Mouse (Mus musculus) spleen, postnatal 36 days (tissue): Measurements from ENCODE around the gene Astn2.
A peak's percentile ranks its signal among the peaks of the same experiment; 100 is the strongest.

Source experiments
- DNase-seq, 2 experiments: peaks; one replicate each; pipeline ENCODE4 v3.0.0; 2022; ENCODE audit warnings: low spot score in 2 of 2, mixed read lengths in 1 of 2

Astn2 gene

DNA sequence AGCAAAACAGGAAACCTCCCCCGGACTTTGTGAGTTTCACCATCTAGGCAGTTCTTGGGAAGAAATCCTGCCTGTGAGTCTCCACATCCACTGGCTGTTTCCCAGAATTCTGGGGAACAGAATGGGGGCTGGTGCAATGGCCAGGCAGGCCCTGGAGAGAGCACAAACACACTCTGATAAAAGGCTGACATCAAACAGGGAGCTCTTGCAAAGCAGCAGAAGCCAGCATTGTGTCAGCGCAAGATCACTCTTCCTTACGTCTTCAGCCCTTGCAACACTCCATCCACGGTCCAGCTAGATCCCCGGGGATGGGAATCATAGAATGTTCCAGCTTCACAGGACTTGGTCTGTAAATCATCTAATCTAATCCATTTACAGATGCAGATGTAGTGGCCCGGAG is 855.9 kb downstream of the Astn2 start:
- DNase-seq, result no peak

DNA sequence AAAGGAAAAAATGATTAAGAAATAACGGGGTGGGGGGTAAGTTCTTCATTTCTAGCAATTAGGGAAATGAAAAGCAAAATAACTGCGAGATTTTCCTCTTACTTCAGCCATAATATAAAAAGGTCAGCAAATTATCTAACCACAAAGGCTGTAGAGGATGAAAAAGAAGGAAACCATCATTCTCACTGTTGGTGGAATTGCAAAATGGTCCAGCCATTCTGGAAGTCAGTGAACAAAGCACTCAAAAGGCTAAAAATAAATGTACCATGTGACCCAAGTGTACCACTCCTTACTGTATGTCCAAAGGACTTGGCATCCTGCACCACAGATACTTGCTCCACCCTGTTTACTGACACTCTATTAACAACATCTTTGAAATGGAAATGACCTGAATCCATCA is 858.8 kb downstream of the Astn2 start:
- DNase-seq, result no peak

DNA sequence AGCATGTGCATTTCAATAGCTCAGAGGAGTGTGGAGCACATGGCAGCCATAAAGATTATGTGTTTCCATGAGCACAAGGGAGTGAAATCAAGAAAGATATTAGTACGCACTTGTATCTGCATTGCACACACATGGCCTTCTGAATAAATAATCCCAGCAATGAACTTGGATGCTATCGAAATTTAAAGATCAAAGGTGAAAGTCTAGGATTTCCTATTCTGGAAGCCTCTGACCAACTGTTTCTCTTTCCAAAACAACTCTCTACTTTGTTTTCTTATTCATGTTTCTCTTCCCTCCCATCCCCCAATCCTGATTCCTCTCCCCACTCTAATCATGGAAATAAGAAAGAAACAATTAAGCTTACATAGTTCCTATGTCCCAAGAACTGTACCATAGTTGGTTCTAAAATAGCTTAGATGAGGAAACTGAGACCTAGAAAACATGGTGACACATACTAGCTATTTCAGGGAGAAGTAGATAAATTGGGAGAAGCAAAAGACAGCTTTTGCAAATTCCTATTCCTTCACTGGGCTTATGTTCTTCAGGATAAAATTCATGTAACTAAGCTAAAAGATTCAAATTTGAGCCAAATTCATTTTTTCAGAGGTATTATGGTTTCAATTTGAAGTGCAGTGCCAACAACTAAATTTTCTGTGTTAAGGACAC is 872.2 kb downstream of the Astn2 start:
- no peak for DNase-seq

- no peak for DNase-seq
Measured at GRCm38 (mm10) chr4:65531621-65532020, 872.8 kb downstream of the Astn2 start.

GRCm38 (mm10) chr4:65530901-65531300 is 873.5 kb downstream of the Astn2 start:
- DNase-seq, result no peak

DNA sequence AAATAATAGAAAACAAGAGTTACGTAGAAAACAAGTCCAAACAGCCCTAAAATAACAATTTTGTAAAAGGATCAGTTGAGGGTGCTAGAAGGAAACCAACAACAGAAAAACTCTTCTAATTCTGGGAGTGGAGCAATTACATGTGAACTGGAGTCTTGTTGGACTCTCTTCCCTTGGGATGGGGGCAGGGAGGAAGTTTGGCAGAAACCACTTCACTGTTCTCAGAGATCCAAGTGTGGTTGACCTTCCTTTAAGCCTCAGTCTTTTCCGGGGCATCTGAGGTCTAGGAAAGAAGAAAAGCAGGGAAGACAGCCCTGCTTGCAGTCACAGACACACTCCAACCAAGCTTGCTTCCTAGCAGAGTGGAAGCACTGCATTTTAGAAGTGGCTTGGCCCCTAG is 896.3 kb downstream of the Astn2 start:
- DNase-seq, result no peak

DNA sequence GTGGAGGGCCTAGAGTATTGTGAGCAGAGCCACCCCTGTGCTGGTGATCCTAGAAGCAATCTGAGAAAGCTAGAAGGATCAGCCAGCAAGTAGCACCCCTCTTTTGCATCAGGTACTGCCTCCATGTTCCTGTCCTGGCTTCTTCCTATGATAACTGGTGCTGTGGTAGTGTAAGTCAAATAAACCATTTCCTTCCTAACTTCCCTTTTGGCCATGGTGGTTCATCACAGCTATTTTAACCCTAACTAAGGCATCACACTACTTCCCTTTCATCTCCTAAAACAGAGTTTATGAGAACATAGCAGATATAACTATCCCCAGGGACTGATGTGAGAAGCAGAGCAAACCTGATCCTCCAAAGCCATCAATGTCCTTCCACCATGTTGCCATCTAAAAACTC is 897.5 kb downstream of the Astn2 start:
- DNase-seq, result no peak

- peak; percentile 4 to 9 for DNase-seq
Measured at GRCm38 (mm10) chr4:65496463-65496834, 908.0 kb downstream of the Astn2 start.

- no peak for DNase-seq
Measured at GRCm38 (mm10) chr4:65495705-65496462, 908.5 kb downstream of the Astn2 start.

DNA sequence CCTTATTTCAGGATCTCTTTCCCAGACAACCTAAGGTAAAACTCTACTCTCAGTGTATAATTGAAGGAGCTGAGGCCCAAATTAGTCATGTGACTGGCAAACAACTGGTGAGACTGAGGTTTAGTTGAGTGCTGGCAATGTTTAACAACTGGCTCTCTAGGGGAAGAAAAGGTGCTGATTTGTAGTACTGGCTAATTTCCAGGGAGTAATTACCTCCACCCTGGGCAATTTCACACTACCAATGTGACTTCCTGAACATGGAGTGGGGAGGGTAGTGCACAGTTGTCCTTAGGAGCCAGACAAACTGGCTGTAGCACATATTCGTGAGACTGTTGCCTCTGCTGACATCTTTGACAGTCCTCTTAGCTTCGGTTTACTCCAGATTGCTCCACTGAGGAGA is 912.9 kb downstream of the Astn2 start:
- no peak for DNase-seq

- no peak for DNase-seq
Measured at GRCm38 (mm10) chr4:65489711-65490110, 914.7 kb downstream of the Astn2 start.

- no peak for DNase-seq
Measured at GRCm38 (mm10) chr4:65481632-65482031, 922.8 kb downstream of the Astn2 start.

DNA sequence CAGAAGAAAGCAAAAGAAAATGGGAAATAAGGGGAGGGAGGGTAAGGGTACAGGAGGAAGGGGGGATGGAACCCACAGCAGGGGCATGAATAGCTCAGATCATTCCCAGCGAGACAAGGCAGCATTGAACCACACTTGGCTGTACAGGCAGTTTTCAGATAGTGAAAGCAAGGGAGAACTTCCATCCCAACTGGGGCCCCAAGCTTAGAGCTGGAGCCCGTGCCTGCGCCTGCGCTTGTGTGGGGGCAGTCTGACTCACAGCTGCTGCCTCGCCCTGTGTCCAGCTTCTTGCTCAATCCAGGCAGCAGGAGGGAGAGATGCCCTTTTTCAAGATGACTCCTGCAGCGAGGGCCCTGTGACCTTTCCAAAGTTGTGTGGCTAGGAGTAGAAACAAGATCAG is 927.3 kb downstream of the Astn2 start:
- no peak for DNase-seq

- no peak for DNase-seq
Measured at GRCm38 (mm10) chr4:65475925-65476560, 928.4 kb downstream of the Astn2 start.

DNA sequence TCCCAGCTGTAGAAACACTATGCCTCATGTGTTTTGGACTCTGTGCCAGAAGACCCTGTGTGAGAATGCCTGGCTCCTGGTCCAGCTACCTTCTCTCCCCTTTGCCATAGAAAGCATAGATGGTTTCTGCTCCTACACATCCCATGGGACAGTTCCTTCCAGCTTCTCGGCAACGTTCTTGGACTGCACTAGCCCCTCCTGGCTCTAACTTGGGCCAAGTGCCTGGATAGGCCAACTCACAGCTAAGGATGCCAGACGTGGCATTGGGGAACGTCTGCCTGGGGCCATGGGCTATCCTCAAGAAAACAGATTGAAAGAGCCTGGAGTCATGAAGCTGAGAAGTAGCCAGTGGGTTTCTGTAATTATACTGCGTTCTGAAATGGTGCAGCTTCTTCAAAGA is 931.3 kb downstream of the Astn2 start:
- no peak for DNase-seq

- no peak for DNase-seq
Measured at GRCm38 (mm10) chr4:65449171-65449570, 955.2 kb downstream of the Astn2 start.

DNA sequence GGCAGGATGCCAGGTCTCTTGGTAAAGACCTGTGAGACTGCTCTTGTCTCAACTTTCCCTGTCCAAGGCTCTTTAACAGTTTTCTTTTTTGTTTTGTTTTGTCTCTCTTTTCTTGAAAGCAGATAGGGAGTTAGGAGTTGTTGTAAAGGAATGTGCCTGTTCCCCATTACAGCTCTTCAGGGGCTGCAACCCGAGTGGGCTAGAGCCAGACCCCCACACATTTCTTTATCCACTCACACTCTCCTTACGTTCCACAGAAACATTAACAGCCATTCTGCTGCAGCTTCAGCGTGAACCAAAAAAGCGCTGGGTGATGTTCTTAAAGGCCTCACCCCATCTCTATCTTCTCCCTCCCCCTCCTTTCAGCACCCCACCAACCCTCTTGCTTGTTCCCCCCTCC is 962.7 kb downstream of the Astn2 start:
- no peak for DNase-seq

- no peak for DNase-seq
Measured at GRCm38 (mm10) chr4:65430804-65431203, 973.6 kb downstream of the Astn2 start.

- no peak for DNase-seq
Measured at GRCm38 (mm10) chr4:65427480-65427879, 976.9 kb downstream of the Astn2 start.

DNA sequence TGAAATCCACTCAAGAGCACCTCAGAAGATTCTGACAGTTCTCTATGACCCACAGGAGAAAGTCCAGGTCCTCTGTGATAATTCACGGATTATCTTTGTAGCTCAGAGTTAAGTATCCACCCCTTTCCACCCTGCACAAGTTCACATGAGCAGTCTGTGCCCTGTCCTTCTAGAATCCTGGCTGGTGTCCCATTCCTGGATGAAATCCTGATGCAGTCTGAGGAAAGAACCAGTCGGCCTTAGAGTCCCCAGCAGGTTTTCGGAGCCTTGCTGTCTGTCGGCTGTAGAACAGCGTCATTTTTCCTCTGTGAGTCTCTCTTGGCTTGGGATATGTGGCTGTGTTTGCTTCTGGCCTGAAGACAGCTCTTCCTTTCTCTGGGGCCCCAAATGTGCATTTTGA is 978.0 kb downstream of the Astn2 start:
- DNase-seq, result no peak

DNA sequence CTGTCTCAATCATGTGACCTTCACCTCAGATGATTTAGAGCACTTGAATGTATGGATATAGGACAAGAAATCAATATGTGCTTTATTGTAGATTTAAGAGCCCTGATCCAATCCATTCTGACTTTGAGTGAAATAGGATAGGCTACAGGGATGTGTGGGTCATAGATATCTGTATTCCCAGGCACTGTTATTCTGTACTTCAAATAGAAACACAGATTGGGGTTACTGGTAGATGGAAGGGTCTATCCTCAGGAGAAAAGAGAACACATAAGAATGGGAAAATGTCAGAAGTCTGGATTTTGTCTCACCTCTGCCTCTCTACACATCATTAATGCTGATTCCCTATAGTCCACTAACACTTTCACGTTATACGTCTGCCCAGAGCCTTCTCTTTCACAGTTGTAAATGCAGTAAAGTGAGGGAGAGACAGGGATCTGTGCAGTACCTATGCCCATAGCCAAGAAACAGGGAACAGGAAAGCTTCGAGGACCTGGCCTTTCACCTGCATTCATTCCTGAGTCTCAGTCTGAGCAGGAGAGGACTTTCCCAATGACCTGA is 981.3 kb downstream of the Astn2 start:
- DNase-seq, result no peak

GRCm38 (mm10) chr4:65421272-65421671 is 983.1 kb downstream of the Astn2 start:
- DNase-seq, result no peak

GRCm38 (mm10) chr4:65420511-65420931 is 983.9 kb downstream of the Astn2 start:
- peak in 1 of 2 experiments; percentile 1 for DNase-seq
